Mouse (Mus musculus) ES-E14 (cell line): ENCODE data around the gene Leprot. TPM values are rescaled to one million over a fixed set of nuclear protein-coding genes. Genes with fewer than 3 reads are reported as not detected.

Source experiments
- DNase-seq: peaks from one replicate; pipeline ENCODE4 v3.0.0-alpha.2; 2013; ENCODE audit warnings: low read depth, low spot score
- H3K27ac ChIP-seq: 2 replicates; pipeline ENCODE4 v1.5.1; 2012; ENCODE audit warnings: low read depth, mild to moderate bottlenecking, low read length, moderate library complexity, mixed read lengths; ENCODE audit not compliant: poor library complexity, insufficient read depth, severe bottlenecking
- H3K36me3 ChIP-seq: 2 replicates; pipeline ENCODE4 v1.6.1; 2012; ENCODE audit warnings: mild to moderate bottlenecking, low read length, moderate library complexity, mixed read lengths; ENCODE audit not compliant: control insufficient read depth, poor library complexity, insufficient read depth, severe bottlenecking
- H3K4me1 ChIP-seq, 2 experiments: fragments of 150-350 bp in 1 of 2; sonication (generic) in 1 of 2; 2 replicates each; pipeline ENCODE4 v1.6.1; 2012; ENCODE audit warnings: low read length in 2 of 2, mild to moderate bottlenecking in 1 of 2, mixed read lengths in 1 of 2; ENCODE audit not compliant: control insufficient read depth in 2 of 2, insufficient read depth in 2 of 2, poor library complexity in 1 of 2
- H3K4me3 ChIP-seq, 2 experiments: fragments of 150-350 bp in 1 of 2; sonication (generic) in 1 of 2; 2 replicates each; pipeline ENCODE4 v1.5.1; 2012; ENCODE audit warnings: low read length in 2 of 2, low read depth in 1 of 2, mild to moderate bottlenecking in 1 of 2, mixed read lengths in 1 of 2; ENCODE audit not compliant: insufficient read depth in 1 of 2, poor library complexity in 1 of 2, severe bottlenecking in 1 of 2
- H3K9ac ChIP-seq: 2 replicates; pipeline ENCODE4 v1.6.1; 2012; ENCODE audit warnings: low read depth, mild to moderate bottlenecking, low read length, mixed read lengths; ENCODE audit not compliant: poor library complexity, insufficient read depth, severe bottlenecking
- H3K9me3 ChIP-seq: fragments of 150-350 bp; sonication (generic); 2 replicates; pipeline ENCODE4 v1.6.1; 2012; ENCODE audit warnings: low read depth, mild to moderate bottlenecking, low read length; ENCODE audit not compliant: control insufficient read depth, insufficient read depth
- CHD2 ChIP-seq: IDR thresholded peaks from 2 replicates; pipeline ENCODE4 v1.6.1; 2014; ENCODE audit warnings: mild to moderate bottlenecking, low read depth, low read length, inconsistent platforms
- HCFC1 ChIP-seq: IDR thresholded peaks from 2 replicates; pipeline ENCODE4 v1.6.1; 2012; ENCODE audit warnings: low read length, inconsistent platforms, borderline replicate concordance; ENCODE audit not compliant: insufficient read depth
- MAFK ChIP-seq: IDR thresholded peaks from 2 replicates; pipeline ENCODE4 v1.6.1; 2014; ENCODE audit warnings: mild to moderate bottlenecking, low read depth, low read length, inconsistent platforms; ENCODE audit not compliant: insufficient read depth
- ZC3H11A ChIP-seq: IDR thresholded peaks from 2 replicates; pipeline ENCODE4 v1.6.1; 2012; ENCODE audit warnings: low read depth, mild to moderate bottlenecking, inconsistent platforms, low read length, borderline replicate concordance
- ZNF384 ChIP-seq: IDR thresholded peaks from 2 replicates; pipeline ENCODE4 v1.6.1; 2012; ENCODE audit warnings: low read depth, low read length, inconsistent platforms
- in situ Hi-C, 2 experiments: fragments of 600-800 bp; cut with MboI; formaldehyde crosslinking; loops; one replicate each; pipeline ENCODE4 v1.15.1; 2025; ENCODE audit warnings: low sequenced_read_pairs in 2 of 2, inconsistent platforms in 1 of 2; ENCODE audit not compliant: unreplicated experiment in 2 of 2
- total RNA-seq: library from RNA; depleted of rRNA; stranded (reverse); fragments of 300-350 nt; gene quantifications from 2 replicates; pipeline ENCODE4 v1.2.3, GENCODE M21; 2012

Leprot gene
- total RNA-seq, 1 experiment, result 81.6 TPM

- no peak overlapping the region for H3K27ac ChIP-seq
- DNase-seq, result no peak
- H3K4me1 ChIP-seq, result no peaks in the 10 kb centered on the region
- in situ Hi-C loops, result no loop called here
- no peak for TF ChIP-seq HCFC1
- no peak for TF ChIP-seq MAFK
- no peak for TF ChIP-seq ZC3H11A
- no peak overlapping the region for H3K4me3 ChIP-seq
- no peak overlapping the region for H3K9ac ChIP-seq
- no peaks in the 10 kb centered on the region for H3K9me3 ChIP-seq
- H3K36me3 ChIP-seq, result peaks cover 2% of the 10 kb centered on the region; the same call in 1 of the 2 replicates
These were observed 10.0 kb upstream of the Leprot start for GRCm38 (mm10) chr4:101637472-101637871.

DNA sequence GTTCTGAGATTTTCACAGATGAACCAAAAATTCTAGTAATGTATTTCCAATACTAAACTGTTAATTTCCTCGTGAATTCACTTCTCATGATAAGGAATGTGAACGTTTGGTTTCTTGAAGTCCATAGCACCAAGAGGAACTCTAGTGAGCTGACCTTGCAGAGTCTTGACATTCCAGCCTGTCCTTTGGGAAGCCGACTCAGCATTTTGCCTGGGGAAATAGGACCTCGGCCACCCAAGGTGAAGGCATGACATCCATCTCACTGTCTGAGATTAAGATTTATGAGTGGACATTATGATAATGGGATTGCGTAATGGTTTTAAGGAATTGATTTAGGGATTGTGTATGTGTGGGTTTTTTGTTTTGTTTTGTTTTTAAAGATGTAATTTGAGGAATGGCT lies 6.9 kb upstream of the Leprot start:
- H3K9me3 ChIP-seq, result no peaks in the 10 kb centered on the region
- no peak for DNase-seq
- peaks cover 2% of the 10 kb centered on the region; the same call in 1 of the 2 replicates for H3K36me3 ChIP-seq
- no peak overlapping the region for H3K9ac ChIP-seq
- in situ Hi-C loops, result no loop called here
- TF ChIP-seq ZNF384 (no peak), MAFK (peak; percentile 70)
- H3K4me3 ChIP-seq, result no peak overlapping the region
- no peak overlapping the region for H3K27ac ChIP-seq
- H3K4me1 ChIP-seq, result no peaks in the 10 kb centered on the region

DNA sequence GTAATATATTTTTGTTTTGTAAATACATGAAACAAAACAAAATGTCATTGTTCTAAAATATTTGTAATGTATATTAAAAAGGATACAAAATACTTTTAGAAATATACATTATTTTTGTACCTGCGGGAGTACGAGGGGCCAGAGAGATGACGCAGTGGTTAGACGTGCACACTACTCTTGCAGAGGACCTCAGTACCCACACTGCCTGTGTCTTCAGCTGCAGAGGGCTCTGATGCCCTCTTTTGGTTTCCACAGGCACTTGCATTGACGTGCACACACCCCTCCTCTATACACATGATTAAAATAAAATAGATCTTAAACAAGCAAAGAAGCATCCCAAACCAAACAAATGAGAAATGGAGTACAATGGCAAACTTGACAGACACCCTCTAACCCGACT lies 4.8 kb upstream of the Leprot start:
- no peaks in the 10 kb centered on the region for H3K4me1 ChIP-seq
- H3K9me3 ChIP-seq, result no peaks in the 10 kb centered on the region
- H3K36me3 ChIP-seq, result peaks cover 2% of the 10 kb centered on the region; the same call in 1 of the 2 replicates
- DNase-seq, result no peak
- H3K9ac ChIP-seq, result no peak overlapping the region
- H3K4me3 ChIP-seq, result no peak overlapping the region
- H3K27ac ChIP-seq, result no peak overlapping the region
- in situ Hi-C loops, result no loop called here
- no peak for TF ChIP-seq ZC3H11A
- no peak for TF ChIP-seq CHD2
- TF ChIP-seq ZNF384, result no peak
- no peak for TF ChIP-seq HCFC1
- no peak for TF ChIP-seq MAFK

GRCm38 (mm10) chr4:101643216-101643615 lies 4.3 kb upstream of the Leprot start:
- no peaks in the 10 kb centered on the region for H3K9me3 ChIP-seq
- peaks cover 2% of the 10 kb centered on the region; the same call in 1 of the 2 replicates for H3K36me3 ChIP-seq
- H3K4me3 ChIP-seq, result no peak overlapping the region
- DNase-seq, result no peak
- TF ChIP-seq MAFK, result no peak
- no peak for TF ChIP-seq HCFC1
- no peak for TF ChIP-seq ZNF384
- TF ChIP-seq ZC3H11A, result no peak
- no peak for TF ChIP-seq CHD2
- no peaks in the 10 kb centered on the region for H3K4me1 ChIP-seq
- H3K27ac ChIP-seq, result no peak overlapping the region
- no peak overlapping the region for H3K9ac ChIP-seq
- in situ Hi-C loops, result no loop called here

DNA sequence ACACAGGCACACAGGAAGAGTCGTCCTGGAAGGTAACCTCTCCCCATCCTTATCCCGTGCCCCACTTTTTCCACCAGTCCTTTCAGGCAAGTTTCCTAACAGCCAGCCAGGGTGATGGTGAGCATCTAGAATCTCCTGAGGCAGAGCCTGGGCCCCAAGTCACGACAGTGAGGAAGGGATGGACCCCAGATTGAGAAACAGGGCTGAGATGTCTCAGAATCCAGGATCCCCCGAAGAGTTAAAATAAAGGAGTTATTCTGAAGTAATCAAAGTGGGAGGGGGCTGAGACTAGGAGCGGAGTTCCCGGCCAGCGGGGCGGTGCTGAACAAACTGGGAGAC lies 692 bp upstream of the Leprot start:
- H3K27ac ChIP-seq, result no peak overlapping the region
- in situ Hi-C loops, result no loop called here

More for the DNA sequence above, 692 bp upstream of the Leprot start:
- H3K9me3 ChIP-seq, result no peaks in the 10 kb centered on the region
- peaks cover 6% of the 10 kb centered on the region in 2 experiments; a peak in 2 of 4 replicates for H3K4me1 ChIP-seq
- H3K9ac ChIP-seq, result peak overlapping the region; percentile 92
- no peaks in the 10 kb centered on the region for H3K36me3 ChIP-seq
- peak overlapping the region; percentile 80 to 88 for H3K4me3 ChIP-seq
- DNase-seq, result no peak
- TF ChIP-seq MAFK, result no peak
- no peak for TF ChIP-seq HCFC1
- no peak for TF ChIP-seq ZNF384
- TF ChIP-seq CHD2, result no peak
- TF ChIP-seq ZC3H11A, result no peak
